Mouse (Mus musculus) naive thymus-derived CD4-positive, alpha-beta T cell, adult 2 months (primary cell): ENCODE measurements around the gene 4931428F04Rik.
"Not testable (repeated sequence)": the region's sequence is repeated elsewhere in the genome, so short reads cannot be mapped to it uniquely, and the experiment has no call there.

Experiments used
- DNase-seq: peaks from one replicate; pipeline ENCODE4 v3.0.0-alpha.2; 2011; ENCODE audit warnings: low read depth

4931428F04Rik gene

GRCm38 (mm10) chr8:105307670-105308069, 18.0 kb upstream of the 4931428F04Rik start:
- no peak for DNase-seq

- DNase-seq = no peak
These were observed 16.6 kb upstream of the 4931428F04Rik start for GRCm38 (mm10) chr8:105306146-105306691.

DNA sequence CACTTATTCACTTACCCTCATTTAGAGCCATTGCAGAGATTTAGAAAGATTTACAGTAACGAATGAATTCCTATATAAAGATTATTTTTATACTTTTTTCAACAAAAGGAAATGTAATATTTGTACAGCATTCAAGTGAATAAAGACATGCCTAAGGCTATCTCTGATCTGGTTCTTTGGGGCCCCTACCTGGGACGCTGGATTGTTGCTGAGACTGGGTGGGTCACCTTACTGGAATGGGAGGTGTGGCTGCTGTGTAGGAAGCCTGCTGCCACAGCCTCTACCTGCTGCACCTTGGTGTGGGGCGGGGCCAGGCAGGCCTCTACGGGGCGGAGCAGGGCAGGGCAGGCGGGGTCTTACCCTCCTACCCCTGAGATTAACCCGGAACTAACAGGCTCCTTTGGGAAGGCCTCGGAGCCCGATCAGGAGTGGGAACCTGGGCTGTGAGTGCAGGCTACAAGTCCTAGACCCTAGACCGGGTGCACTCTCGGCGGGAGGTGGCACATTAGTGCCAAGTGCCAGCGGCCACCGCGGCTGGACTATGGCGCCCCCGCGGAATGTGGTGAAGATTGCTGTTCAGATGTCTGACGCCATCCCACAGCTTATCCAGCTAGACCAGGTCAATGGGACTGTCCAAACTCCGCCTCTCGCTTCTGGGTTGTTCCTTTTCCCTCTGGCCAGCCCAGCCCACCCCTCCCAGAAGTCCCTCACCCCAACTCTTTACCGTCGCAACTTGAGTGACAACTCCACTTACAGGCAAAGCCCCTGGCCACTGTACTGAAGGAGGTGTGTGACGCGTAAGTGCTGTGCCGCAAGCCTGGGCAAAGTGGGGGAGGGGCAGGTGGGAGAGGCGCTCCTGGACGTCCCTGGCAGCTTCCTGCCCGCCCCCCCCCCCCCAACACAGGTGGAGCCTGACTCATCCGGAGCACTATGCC, 15.8 kb upstream of the 4931428F04Rik start, which contains the start of gene Elmo3:
TSS of gene Elmo3 (plus strand) at position 391 of the 935 bp plus-strand sequence.
- DNase-seq = peak; percentile 64

DNA sequence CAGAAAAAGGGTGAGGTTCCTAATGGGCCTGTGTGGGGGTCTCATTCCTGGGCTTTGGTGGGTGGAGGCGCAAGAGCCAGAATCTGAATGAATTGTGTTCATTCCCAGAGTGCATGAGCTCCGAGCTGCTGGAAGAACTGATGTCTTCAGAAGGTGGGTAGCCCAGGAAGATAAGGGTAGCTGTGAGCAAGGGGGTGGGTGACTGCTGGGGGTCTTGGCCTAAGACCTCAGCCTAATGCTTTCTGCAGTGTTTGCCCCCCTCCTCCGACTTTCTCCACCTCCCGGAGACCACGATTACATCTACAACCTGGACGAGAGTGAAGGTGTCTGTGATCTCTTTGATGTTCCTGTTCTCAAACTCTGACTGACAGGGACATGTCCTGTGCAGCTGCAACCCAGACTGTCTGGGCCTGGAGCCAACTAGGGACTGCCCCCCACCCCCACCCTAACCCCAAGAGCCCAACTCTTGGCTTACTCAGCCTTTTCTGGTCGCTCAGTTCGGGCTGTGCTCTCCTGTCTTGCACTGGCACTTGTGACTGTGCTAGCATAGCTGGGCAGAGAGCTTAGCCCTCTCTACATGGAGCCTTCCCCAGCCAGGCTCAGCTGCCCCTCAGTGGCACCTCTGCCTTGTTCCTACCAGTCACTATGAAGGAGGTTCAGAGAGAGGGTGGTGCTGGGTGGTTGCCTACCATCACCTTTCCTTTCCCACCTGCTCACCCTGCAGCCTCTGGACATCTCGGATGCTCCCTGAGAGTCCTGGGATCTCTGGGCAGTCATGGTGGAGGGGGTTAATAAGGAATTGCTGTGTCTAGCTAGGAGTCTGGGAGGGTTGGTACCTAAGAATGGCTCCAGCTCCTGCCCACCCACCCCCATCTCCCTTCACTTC, 14.9 kb upstream of the 4931428F04Rik start:
- DNase-seq = no peak

DNA sequence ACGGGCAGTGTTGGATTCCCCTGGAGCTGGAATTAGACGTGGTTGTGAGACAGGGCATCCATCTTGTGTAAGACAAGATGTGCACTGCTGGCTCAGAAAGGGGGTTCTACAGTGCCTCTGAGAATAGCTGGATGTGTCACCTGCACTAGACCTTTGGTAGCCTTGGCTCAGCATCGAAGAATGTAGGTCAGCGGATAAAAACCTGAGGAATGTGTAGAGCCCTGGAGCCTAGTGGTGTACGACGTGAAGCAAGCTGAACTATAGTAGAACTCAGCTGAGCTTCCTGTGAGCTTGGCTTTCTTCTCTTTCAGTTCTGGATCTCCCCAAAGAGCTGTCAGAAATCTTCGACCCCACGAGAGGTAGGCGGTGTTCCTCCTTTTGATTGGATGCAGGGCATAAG, 14.2 kb upstream of the 4931428F04Rik start:
- DNase-seq = no peak

DNA sequence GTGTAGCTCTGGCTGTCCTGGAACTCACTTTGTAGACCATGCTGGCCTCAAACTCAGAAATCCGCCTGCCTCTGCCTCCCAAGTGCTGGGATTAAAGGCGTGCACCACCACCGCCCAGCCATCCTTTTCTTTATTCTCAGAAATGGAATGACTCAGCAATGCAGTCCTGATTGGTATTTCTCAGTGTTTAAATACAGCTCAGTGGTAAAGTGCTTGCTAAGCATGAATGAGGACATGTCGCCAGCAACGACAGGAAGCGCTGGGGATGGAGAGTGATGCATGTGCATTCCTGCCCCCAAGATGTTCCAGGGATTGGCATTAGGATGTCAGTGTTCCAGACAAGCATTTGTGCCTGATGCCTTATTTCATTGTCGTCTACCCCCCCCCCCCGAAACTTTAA, 13.7 kb upstream of the 4931428F04Rik start:
- DNase-seq = no peak

DNA sequence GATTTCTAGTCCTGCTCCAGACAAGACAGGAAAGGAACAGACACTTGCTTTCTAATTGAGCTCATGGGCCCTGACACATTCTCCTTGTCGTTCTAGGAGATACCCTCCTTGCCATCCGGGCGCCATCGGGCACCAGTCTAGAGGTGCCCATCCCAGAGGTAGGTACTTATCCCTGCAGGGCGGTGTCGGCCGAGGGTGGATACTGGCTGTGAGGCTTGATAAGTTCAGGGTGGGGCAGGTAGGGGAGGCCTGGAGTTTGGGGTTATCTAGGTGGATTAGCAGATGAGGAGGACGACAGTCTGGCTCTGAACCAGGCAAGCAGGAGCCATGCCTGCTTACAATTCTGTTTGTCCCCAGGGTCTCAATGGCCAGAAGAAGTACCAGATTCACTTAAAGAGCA, 10.3 kb upstream of the 4931428F04Rik start:
- DNase-seq = no peak

- DNase-seq = no peak
These were observed 8.9 kb upstream of the 4931428F04Rik start for GRCm38 (mm10) chr8:105298351-105299252.

DNA sequence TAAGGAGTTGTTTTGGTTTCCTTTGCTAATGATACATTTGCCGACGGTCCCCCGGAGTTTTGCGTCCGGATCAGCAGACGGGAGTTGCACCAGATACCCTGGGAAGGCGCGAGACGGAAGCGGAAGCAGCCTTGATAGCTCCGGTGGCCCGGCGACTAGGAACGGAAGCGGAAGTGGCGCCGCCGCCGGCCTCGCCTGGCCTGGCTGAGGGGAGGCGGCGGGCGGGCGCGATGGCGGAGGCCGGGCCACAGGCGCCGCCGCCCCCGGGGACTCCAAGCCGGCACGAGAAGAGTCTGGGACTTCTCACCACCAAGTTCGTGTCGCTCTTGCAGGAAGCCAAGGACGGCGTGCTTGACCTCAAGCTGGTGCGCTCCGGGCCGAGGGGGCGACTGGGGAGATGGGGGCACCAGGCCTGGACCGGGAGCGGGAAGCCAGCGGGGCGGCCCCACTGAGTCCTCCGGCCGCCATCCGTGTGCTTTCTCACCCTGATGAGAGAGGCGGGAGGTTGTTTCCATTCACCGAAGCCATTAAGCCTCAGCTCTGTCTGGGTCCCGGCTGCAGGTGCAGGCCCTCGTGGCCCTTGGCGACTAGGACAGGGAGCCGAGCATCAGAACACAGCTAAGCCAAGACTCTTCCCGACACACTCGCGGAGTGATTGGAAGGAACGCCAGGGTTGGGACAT, 8.0 kb upstream of the 4931428F04Rik start, which contains the start of gene E2f4:
TSS of gene E2f4 (plus strand) at position 153 of the 682 bp plus-strand sequence.
- peak; percentile 86 for DNase-seq

DNA sequence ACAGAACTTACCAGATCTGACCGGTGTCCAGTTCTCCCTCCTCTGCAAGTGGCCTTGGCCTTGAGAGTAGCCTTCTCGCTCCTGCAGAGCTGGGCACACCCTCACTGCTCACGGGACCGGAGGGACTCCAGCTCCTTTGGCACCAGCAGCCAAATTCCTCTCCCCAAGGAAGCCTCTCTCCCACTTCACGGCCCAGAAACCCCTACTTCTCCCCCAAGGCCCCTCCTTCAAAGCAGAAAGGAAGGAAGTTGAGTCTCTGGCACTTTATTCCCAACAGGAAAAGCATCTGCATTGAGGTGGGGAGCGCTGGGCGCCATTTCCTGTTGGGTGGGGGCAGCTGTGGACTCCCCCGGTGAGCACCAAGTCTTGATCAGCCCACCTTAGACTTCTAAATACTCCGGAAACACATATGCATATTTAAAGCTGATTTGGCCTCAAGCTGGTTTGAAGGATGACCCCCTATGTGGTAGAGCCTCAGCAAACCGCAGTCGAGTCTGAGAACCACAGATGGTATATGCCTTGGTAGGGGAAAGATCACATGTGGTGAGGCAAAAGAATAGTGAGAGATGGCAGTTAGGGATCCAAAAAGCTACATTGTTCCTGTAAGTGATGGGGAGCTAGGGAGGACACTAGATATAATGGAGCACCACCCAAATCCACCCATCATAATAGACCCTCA, 6.4 kb upstream of the 4931428F04Rik start, which contains the start of gene Exoc3l:
TSS of gene Exoc3l (minus strand) at position 207 of the 679 bp plus-strand sequence.
- no peak for DNase-seq

GRCm38 (mm10) chr8:105295256-105295655, 5.6 kb upstream of the 4931428F04Rik start:
- DNase-seq = no peak

DNA sequence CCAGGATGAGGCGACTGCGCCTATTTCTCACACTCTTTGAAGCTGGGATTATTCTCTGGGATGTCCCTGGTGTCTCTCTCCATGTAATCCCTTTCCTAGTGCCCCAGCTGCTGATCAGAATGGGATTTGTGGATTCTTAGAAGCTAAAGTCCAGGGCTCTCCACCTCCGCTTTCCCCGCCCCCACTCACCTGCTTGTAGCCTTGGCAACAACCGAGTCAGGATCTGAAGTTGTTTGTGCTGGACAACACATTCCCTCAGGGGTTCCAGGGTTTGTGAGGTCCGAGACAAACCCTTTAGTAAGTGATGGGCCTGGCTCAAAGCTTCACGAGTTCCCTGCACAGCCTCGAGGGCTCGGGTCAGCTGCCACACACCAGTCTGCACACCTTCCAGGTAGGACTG, 5.1 kb upstream of the 4931428F04Rik start:
- no peak for DNase-seq

DNA sequence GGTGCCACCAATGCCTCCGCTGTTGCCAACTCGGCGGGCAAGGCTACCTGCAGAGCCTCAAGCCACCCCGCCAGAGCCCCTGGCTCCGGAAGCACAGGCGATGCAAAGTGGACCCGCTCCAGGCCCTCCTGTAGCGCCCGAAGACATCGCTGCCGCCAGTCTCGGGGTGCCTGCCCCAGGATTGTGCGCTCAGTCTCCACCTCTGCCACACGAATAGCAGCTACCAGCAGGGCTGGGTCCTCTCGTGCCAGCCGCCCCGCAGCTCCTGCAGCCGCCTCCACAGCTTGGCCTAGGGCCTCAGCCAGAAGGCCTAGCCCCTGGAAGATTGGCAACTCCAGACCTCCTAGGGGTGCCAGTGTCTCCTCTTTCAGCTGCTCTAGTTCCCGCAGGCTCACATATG, 3.7 kb upstream of the 4931428F04Rik start:
- DNase-seq = no peak

DNA sequence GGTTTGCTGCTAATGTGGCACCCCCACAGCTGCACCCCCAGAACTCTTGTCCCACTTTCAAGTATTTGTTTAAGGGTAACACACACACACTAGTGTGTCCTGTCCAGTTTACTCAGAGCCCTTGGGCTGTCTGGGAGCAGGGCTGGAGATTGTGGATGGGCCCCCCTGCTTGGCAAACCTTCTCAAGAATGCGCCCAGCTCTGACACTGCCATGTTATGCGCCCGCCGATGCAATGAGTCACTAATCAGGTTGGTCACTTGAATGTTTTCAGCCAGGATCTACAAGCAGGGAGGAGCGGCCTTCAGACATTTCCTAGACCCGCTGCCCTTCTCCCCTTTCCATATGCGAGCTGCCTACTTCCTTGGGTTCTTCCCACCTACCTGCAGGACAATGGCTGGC, 2.8 kb upstream of the 4931428F04Rik start:
- DNase-seq = no peak

DNA sequence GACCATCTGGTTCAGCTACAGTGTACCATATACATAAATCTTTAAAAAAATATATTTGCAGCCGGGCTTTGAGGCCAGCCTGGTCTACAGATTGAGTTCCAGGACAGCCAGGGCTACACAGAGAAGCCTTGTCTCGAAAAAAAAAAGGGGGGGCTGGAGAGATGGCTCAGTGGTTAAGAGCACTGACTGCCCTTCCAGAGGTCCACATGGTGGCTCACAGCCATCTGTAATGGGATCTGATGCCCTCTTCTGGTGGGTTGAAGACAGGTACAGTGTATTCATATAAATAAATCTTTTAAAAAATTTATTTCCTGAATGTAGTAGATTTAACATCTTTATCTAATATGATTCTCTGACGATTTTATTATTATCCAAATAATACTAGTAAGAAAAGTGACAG, 2.1 kb upstream of the 4931428F04Rik start:
- not testable (repeated sequence) for DNase-seq

DNA sequence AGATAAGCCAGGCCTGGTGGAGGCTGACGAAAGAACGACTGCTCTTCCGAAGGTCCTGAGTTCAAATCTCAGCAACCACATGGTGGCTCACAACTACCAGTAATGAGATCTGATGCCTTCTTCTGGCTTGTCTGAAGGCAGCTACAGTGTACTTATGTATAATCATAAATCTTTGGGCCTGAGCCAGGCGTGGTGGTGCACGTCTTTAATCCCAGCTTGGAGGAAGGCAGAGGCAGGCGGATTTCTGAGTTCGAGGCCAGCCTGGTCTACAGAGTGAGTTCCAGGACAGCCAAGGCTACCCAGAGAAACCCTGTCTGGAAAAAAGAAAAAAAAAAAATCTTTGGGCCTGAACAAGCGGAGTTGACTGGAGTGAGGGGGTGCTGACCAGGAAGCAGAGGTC, 1.7 kb upstream of the 4931428F04Rik start:
- not testable (repeated sequence) for DNase-seq

GRCm38 (mm10) chr8:105290554-105291314, 1.1 kb upstream of the 4931428F04Rik start:
- peak; percentile 94 for DNase-seq

GRCm38 (mm10) chr8:105288958-105289732, 519 bp downstream of the 4931428F04Rik start:
- peak; percentile 98 for DNase-seq
